Mouse (Mus musculus) C2C12 (cell line): Measurements from ENCODE around the gene Ccr8. TPM values are rescaled to one million over a fixed set of nuclear protein-coding genes. Genes with fewer than 3 reads are reported as not detected.
A peak's percentile ranks its signal among the peaks of the same experiment; 100 is the strongest.

Source experiments
- H3K27me3 ChIP-seq: one replicate; pipeline ENCODE4 v1.6.1; 2011; ENCODE audit not compliant: control insufficient read depth, insufficient read depth, insufficient read length
- H3K36me3 ChIP-seq: one replicate; pipeline ENCODE4 v1.6.1; 2011; ENCODE audit not compliant: control insufficient read depth, insufficient read depth
- H3K4me3 ChIP-seq: one replicate; pipeline ENCODE4 v1.5.1; 2011; ENCODE audit warnings: mild to moderate bottlenecking, control low read depth; ENCODE audit not compliant: poor library complexity, insufficient read depth, severe bottlenecking
- H3K79me2 ChIP-seq: one replicate; pipeline ENCODE4 v1.6.1; 2011; ENCODE audit not compliant: control insufficient read depth, insufficient read depth
- H3K79me3 ChIP-seq: one replicate; pipeline ENCODE4 v1.6.1; 2011; ENCODE audit warnings: low read depth, control low read depth
- H3ac ChIP-seq: one replicate; pipeline ENCODE3; 2011; ENCODE audit warnings: low read depth; ENCODE audit not compliant: control insufficient read depth, insufficient read length
- CEBPB ChIP-seq: IDR thresholded peaks from one replicate; pipeline ENCODE4 v1.6.1; 2011; ENCODE audit warnings: low read depth, mild to moderate bottlenecking, control low read depth, moderate library complexity
- CTCF ChIP-seq: IDR thresholded peaks from one replicate; pipeline ENCODE4 v1.5.1; 2011; ENCODE audit not compliant: control insufficient read depth, insufficient read depth, insufficient read length
- FOSL1 ChIP-seq: IDR thresholded peaks from one replicate; pipeline ENCODE4 v1.8.0; 2011; ENCODE audit warnings: mild to moderate bottlenecking, low read length; ENCODE audit not compliant: poor library complexity, insufficient read depth, severe bottlenecking
- MAX ChIP-seq: IDR thresholded peaks from one replicate; pipeline ENCODE4 v1.6.1; 2011; ENCODE audit warnings: mild to moderate bottlenecking, control low read depth
- MYOD1 ChIP-seq: IDR thresholded peaks from one replicate; pipeline ENCODE4 v1.6.1; 2011; ENCODE audit warnings: low read depth; ENCODE audit not compliant: control insufficient read depth, insufficient read length
- MYOG ChIP-seq: IDR thresholded peaks from one replicate; pipeline ENCODE4 v1.6.1; 2011; ENCODE audit not compliant: control insufficient read depth, insufficient read length; ENCODE audit errors: extremely low read depth
- USF1 ChIP-seq: IDR thresholded peaks from one replicate; pipeline ENCODE4 v1.6.1; 2011; ENCODE audit warnings: low read depth, mild to moderate bottlenecking, control low read depth, moderate library complexity
- polyA plus RNA-seq: library from polyadenylated mRNA; unstranded; fragments of >200 nt; fragmentation: generic; extraction: Trizol; gene quantifications from one replicate; pipeline ENCODE4 v1.2.1, GENCODE M21; 2012; ENCODE audit warnings: missing spikeins

Ccr8 gene
- polyA plus RNA-seq, 1 experiment = not detected

- Histone ChIP-seq H3K27me3 (peaks cover 4% of the 10 kb centered on the region), H3K36me3 (no peaks in the 10 kb centered on the region), H3K79me3 (no peaks in the 10 kb centered on the region), H3K79me2 (no peaks in the 10 kb centered on the region), H3K4me3 (no peak overlapping the region), H3ac (no peak overlapping the region)
- TF ChIP-seq CEBPB (no peak), USF1 (no peak), FOSL1 (no peak), MYOD1 (no peak), CTCF (peak; percentile 87), MYOG (no peak)
These were observed 18.7 kb upstream of the Ccr8 start for GRCm38 (mm10) chr9:120073169-120073568.

- H3ac ChIP-seq = no peak overlapping the region
- H3K36me3 ChIP-seq = no peaks in the 10 kb centered on the region
- no peaks in the 10 kb centered on the region for H3K79me3 ChIP-seq
- peaks cover 4% of the 10 kb centered on the region for H3K27me3 ChIP-seq
- no peaks in the 10 kb centered on the region for H3K79me2 ChIP-seq
- H3K4me3 ChIP-seq = no peak overlapping the region
- no peak for TF ChIP-seq FOSL1
- no peak for TF ChIP-seq MYOG
- TF ChIP-seq USF1 = no peak
- no peak for TF ChIP-seq MAX
- TF ChIP-seq CEBPB = no peak
- TF ChIP-seq CTCF = no peak
- no peak for TF ChIP-seq MYOD1
These were observed 17.4 kb upstream of the Ccr8 start for GRCm38 (mm10) chr9:120074516-120074915.

- no peak overlapping the region for H3K4me3 ChIP-seq
- H3K27me3 ChIP-seq = peaks cover 10% of the 10 kb centered on the region
- H3K79me2 ChIP-seq = no peaks in the 10 kb centered on the region
- no peaks in the 10 kb centered on the region for H3K36me3 ChIP-seq
- H3ac ChIP-seq = no peak overlapping the region
- no peaks in the 10 kb centered on the region for H3K79me3 ChIP-seq
- TF ChIP-seq CTCF = no peak
- no peak for TF ChIP-seq MAX
- TF ChIP-seq USF1 = no peak
These were observed 13.7 kb upstream of the Ccr8 start for GRCm38 (mm10) chr9:120078241-120078640.

- no peaks in the 10 kb centered on the region for H3K36me3 ChIP-seq
- H3ac ChIP-seq = no peak overlapping the region
- H3K4me3 ChIP-seq = no peak overlapping the region
- TF ChIP-seq CEBPB = no peak
- no peak for TF ChIP-seq MYOG
- no peak for TF ChIP-seq MAX
- no peak for TF ChIP-seq CTCF
- no peak for TF ChIP-seq MYOD1
- TF ChIP-seq FOSL1 = no peak
- TF ChIP-seq USF1 = no peak
- no peaks in the 10 kb centered on the region for H3K79me3 ChIP-seq
- H3K79me2 ChIP-seq = no peaks in the 10 kb centered on the region
- H3K27me3 ChIP-seq = peaks cover 13% of the 10 kb centered on the region
These were observed 12.0 kb upstream of the Ccr8 start for GRCm38 (mm10) chr9:120079901-120080300.

GRCm38 (mm10) chr9:120080546-120081108 lies 11.3 kb upstream of the Ccr8 start:
- Histone ChIP-seq H3K36me3 (no peaks in the 10 kb centered on the region), H3ac (no peak overlapping the region), H3K79me3 (no peaks in the 10 kb centered on the region), H3K4me3 (no peak overlapping the region), H3K27me3 (peaks cover 10% of the 10 kb centered on the region), H3K79me2 (no peaks in the 10 kb centered on the region)
- no peak for TF ChIP-seq MYOD1
- no peak for TF ChIP-seq MAX
- no peak for TF ChIP-seq MYOG
- TF ChIP-seq CEBPB = no peak
- TF ChIP-seq USF1 = no peak
- no peak for TF ChIP-seq FOSL1
- no peak for TF ChIP-seq CTCF

- no peaks in the 10 kb centered on the region for H3K79me2 ChIP-seq
- H3K36me3 ChIP-seq = no peaks in the 10 kb centered on the region
- no peak overlapping the region for H3ac ChIP-seq
- H3K4me3 ChIP-seq = no peak overlapping the region
- H3K79me3 ChIP-seq = no peaks in the 10 kb centered on the region
- no peak for TF ChIP-seq MYOD1
- TF ChIP-seq MAX = no peak
- TF ChIP-seq CEBPB = no peak
- no peak for TF ChIP-seq MYOG
- no peak for TF ChIP-seq USF1
- no peak for TF ChIP-seq CTCF
- no peak for TF ChIP-seq FOSL1
- H3K27me3 ChIP-seq = peaks cover 10% of the 10 kb centered on the region
These were observed 10.7 kb upstream of the Ccr8 start for GRCm38 (mm10) chr9:120081247-120081646.
